Mouse (Mus musculus): ENCODE data around the gene Bglap2.
A peak's percentile ranks its signal among the peaks of the same experiment; 100 is the strongest.
"Not testable (repeated sequence)": the region's sequence is repeated elsewhere in the genome, so short reads cannot be mapped to it uniquely, and the experiment has no call there.

Gene Bglap2

GRCm38 (mm10) chr3:88378599-88378998 lies at the start of gene Bglap2:
Gene Bglap2 (minus strand): TSS chr3:88378699.
- not testable (repeated sequence) for DNase-seq (ENCODE audit: low spot score in 2 of 2)

GRCm38 (mm10) chr3:88427342-88427905 lies 48.9 kb upstream of the Bglap2 start:
- DNase-seq (ENCODE audit: low spot score in 2 of 2) = no peak

GRCm38 (mm10) chr3:88425708-88426420 lies 47.4 kb upstream of the Bglap2 start:
- no peak for DNase-seq (ENCODE audit: low spot score in 2 of 2)

- no peak for DNase-seq (ENCODE audit: low spot score in 2 of 2)
Measured at GRCm38 (mm10) chr3:88425330-88425689, 46.8 kb upstream of the Bglap2 start.

GRCm38 (mm10) chr3:88424605-88425329 lies 46.3 kb upstream of the Bglap2 start, which contains the start of gene Slc25a44:
Gene Slc25a44 (minus strand): TSS chr3:88425139.
- peak; percentile 94 to 97 for DNase-seq (ENCODE audit: low spot score in 2 of 2)

- DNase-seq (ENCODE audit: low spot score in 2 of 2) = no peak
Measured at GRCm38 (mm10) chr3:88422020-88422720, 43.7 kb upstream of the Bglap2 start.

- no peak for DNase-seq (ENCODE audit: low spot score in 2 of 2)
Measured at GRCm38 (mm10) chr3:88420771-88421170, 42.3 kb upstream of the Bglap2 start.

GRCm38 (mm10) chr3:88418016-88418415 lies 39.5 kb upstream of the Bglap2 start:
- DNase-seq (ENCODE audit: low spot score in 2 of 2) = no peak

- DNase-seq (ENCODE audit: low spot score in 2 of 2) = no peak
Measured at GRCm38 (mm10) chr3:88415668-88416067, 37.2 kb upstream of the Bglap2 start.

- DNase-seq (ENCODE audit: low spot score in 2 of 2) = no peak
Measured at GRCm38 (mm10) chr3:88412636-88413035, 34.1 kb upstream of the Bglap2 start.

- no peak for DNase-seq (ENCODE audit: low spot score in 2 of 2)
Measured at GRCm38 (mm10) chr3:88411681-88412080, 33.2 kb upstream of the Bglap2 start.

- no peak for DNase-seq (ENCODE audit: low spot score in 2 of 2)
Measured at GRCm38 (mm10) chr3:88410645-88411031, 32.1 kb upstream of the Bglap2 start.

- DNase-seq (ENCODE audit: low spot score in 2 of 2) = peak; percentile 86 to 89
Measured at GRCm38 (mm10) chr3:88409741-88410644, 31.5 kb upstream of the Bglap2 start, which contains the start of gene Pmf1. Gene Pmf1 (minus strand): TSS chr3:88410331.

GRCm38 (mm10) chr3:88408953-88409352 lies 30.5 kb upstream of the Bglap2 start:
- no peak for DNase-seq (ENCODE audit: low spot score in 2 of 2)

- no peak for DNase-seq (ENCODE audit: low spot score in 2 of 2)
Measured at GRCm38 (mm10) chr3:88407529-88407928, 29.0 kb upstream of the Bglap2 start.

- DNase-seq (ENCODE audit: low spot score in 2 of 2) = peak; percentile 49 to 74
Measured at GRCm38 (mm10) chr3:88407090-88407489, 28.6 kb upstream of the Bglap2 start.

- DNase-seq (ENCODE audit: low spot score in 2 of 2) = no peak
Measured at GRCm38 (mm10) chr3:88403522-88404230, 25.2 kb upstream of the Bglap2 start.

- no peak for DNase-seq (ENCODE audit: low spot score in 2 of 2)
Measured at GRCm38 (mm10) chr3:88398666-88399065, 20.2 kb upstream of the Bglap2 start.

- DNase-seq (ENCODE audit: low spot score in 2 of 2) = no peak
Measured at GRCm38 (mm10) chr3:88395742-88396141, 17.2 kb upstream of the Bglap2 start.

GRCm38 (mm10) chr3:88395288-88395687 lies 16.8 kb upstream of the Bglap2 start:
- no peak for DNase-seq (ENCODE audit: low spot score in 2 of 2)

Measured in left cerebral cortex, adult 9 months (tissue).